Mouse (Mus musculus): ENCODE results near the gene Hsd17b13. TPM values are rescaled to one million over a fixed set of nuclear protein-coding genes. Genes with fewer than 3 reads are reported as not detected.
"Not testable (repeated sequence)": the region's sequence is repeated elsewhere in the genome, so short reads cannot be mapped to it uniquely, and the experiment has no call there.

Hsd17b13 gene
- total RNA-seq (2021) (not detected), polyA plus RNA-seq (2012; rRNA removed) (0.32 TPM in 1 of 2 replicates, not detected in the other)
- long read RNA-seq: 0 reads

GRCm38 (mm10) chr5:103977297-103977696, at the start of gene Hsd17b13:
Gene Hsd17b13, minus strand, starts transcription at chr5:103977410.
- no peak for DNase-seq
- Histone ChIP-seq H3K27me3 (ENCODE audit: control insufficient read depth, insufficient read depth, low read length) (no peaks in the 10 kb centered on the region), H3K4me1 (ENCODE audit: control insufficient read depth, insufficient read depth, low read length) (0 out of 2 replicates have a peak, but pooled peaks cover 2% of the 10 kb centered on the region), H3K79me2 (replicated peaks; ENCODE audit: control insufficient read depth, insufficient read depth, low read length) (no peaks in the 10 kb centered on the region), H3K4me3 (no peak within 1 kb of the TSS), H3K27ac (no peak within 1 kb of the TSS), H3K9ac (ENCODE audit: low read depth, low read length) (no peak within 1 kb of the TSS), H3K36me3 (ENCODE audit: control insufficient read depth, insufficient read depth, low read length) (no peaks in the 10 kb centered on the region)
- TF ChIP-seq EP300 (IDR thresholded peaks at IDR 0.05; ENCODE audit: insufficient read depth, low read depth, low read length) (no peak), POLR2A (IDR thresholded peaks at IDR 0.05; ENCODE audit: insufficient read depth, low read depth, low read length) (no peak), CTCF (IDR thresholded peaks at IDR 0.05) (no peak)
- WGBS: 68% methylated on average over 4 of the region's 4 CpGs
- intact Hi-C loops (cut with DNase I): no loop called here

GRCm38 (mm10) chr5:104025245-104025854, 48.1 kb upstream of the Hsd17b13 start:
- Histone ChIP-seq H3K36me3 (ENCODE audit: control insufficient read depth, insufficient read depth, low read length) (no peaks in the 10 kb centered on the region), H3K79me2 (replicated peaks; ENCODE audit: control insufficient read depth, insufficient read depth, low read length) (no peaks in the 10 kb centered on the region), H3K27ac (peak overlapping the region; percentile 61), H3K9ac (ENCODE audit: low read depth, low read length) (peak overlapping the region; percentile 10; the same call in 1 of the 2 replicates), H3K4me1 (ENCODE audit: control insufficient read depth, insufficient read depth, low read length) (peaks cover 8% of the 10 kb centered on the region), H3K4me3 (no peak overlapping the region; the same call in 1 of the 2 replicates), H3K27me3 (ENCODE audit: control insufficient read depth, insufficient read depth, low read length) (no peaks in the 10 kb centered on the region)
- DNase-seq: peak; percentile 35 to 40
- TF ChIP-seq POLR2A (IDR thresholded peaks at IDR 0.05; ENCODE audit: insufficient read depth, low read depth, low read length) (no peak), CTCF (IDR thresholded peaks at IDR 0.05) (no peak), EP300 (IDR thresholded peaks at IDR 0.05; ENCODE audit: insufficient read depth, low read depth, low read length) (no peak)
- intact Hi-C loops (cut with DNase I): no loop called here
- 34% methylated on average over 17 of the region's 17 CpGs for WGBS

GRCm38 (mm10) chr5:104024762-104025161, 47.6 kb upstream of the Hsd17b13 start:
- H3K27ac ChIP-seq: peak overlapping the region; percentile 61; the same call in 1 of the 2 replicates
- H3K36me3 ChIP-seq (ENCODE audit: control insufficient read depth, insufficient read depth, low read length): 0 out of 2 replicates have a peak, but pooled peaks cover 2% of the 10 kb centered on the region
- intact Hi-C loops (cut with DNase I): loop anchor here (1.0 kb wide), 1 partner anchor 22 kb away; the partner anchor contains the start of gene Nudt9
- WGBS: 67% methylated on average over 11 of the region's 11 CpGs
- H3K79me2 ChIP-seq (replicated peaks; ENCODE audit: control insufficient read depth, insufficient read depth, low read length): no peaks in the 10 kb centered on the region
- TF ChIP-seq POLR2A (IDR thresholded peaks at IDR 0.05; ENCODE audit: insufficient read depth, low read depth, low read length) (no peak), CTCF (IDR thresholded peaks at IDR 0.05) (no peak), EP300 (IDR thresholded peaks at IDR 0.05; ENCODE audit: insufficient read depth, low read depth, low read length) (no peak)
- peaks cover 12% of the 10 kb centered on the region for H3K4me1 ChIP-seq (ENCODE audit: control insufficient read depth, insufficient read depth, low read length)
- no peaks in the 10 kb centered on the region for H3K27me3 ChIP-seq (ENCODE audit: control insufficient read depth, insufficient read depth, low read length)
- no peak overlapping the region for H3K9ac ChIP-seq (ENCODE audit: low read depth, low read length)
- H3K4me3 ChIP-seq: no peak overlapping the region
- no peak for DNase-seq

GRCm38 (mm10) chr5:104024193-104024592, 47.0 kb upstream of the Hsd17b13 start:
- peaks cover 12% of the 10 kb centered on the region for H3K4me1 ChIP-seq (ENCODE audit: control insufficient read depth, insufficient read depth, low read length)
- H3K4me3 ChIP-seq; H3K27ac ChIP-seq; H3K36me3 ChIP-seq (ENCODE audit: control insufficient read depth, insufficient read depth, low read length); H3K27me3 ChIP-seq (ENCODE audit: control insufficient read depth, insufficient read depth, low read length); H3K9ac ChIP-seq (ENCODE audit: low read depth, low read length); H3K79me2 ChIP-seq (replicated peaks; ENCODE audit: control insufficient read depth, insufficient read depth, low read length); DNase-seq: not testable (repeated sequence)
- intact Hi-C loops (cut with DNase I): loop anchor here (1.0 kb wide), 1 partner anchor 22 kb away; the partner anchor contains the start of gene Nudt9
- 80% methylated on average over 5 of the region's 5 CpGs for WGBS

- Histone ChIP-seq H3K27me3 (ENCODE audit: control insufficient read depth, insufficient read depth, low read length) (no peaks in the 10 kb centered on the region), H3K79me2 (replicated peaks; ENCODE audit: control insufficient read depth, insufficient read depth, low read length) (no peaks in the 10 kb centered on the region), H3K27ac (no peak overlapping the region), H3K4me3 (no peak overlapping the region), H3K4me1 (ENCODE audit: control insufficient read depth, insufficient read depth, low read length) (peaks cover 13% of the 10 kb centered on the region), H3K36me3 (ENCODE audit: control insufficient read depth, insufficient read depth, low read length) (peaks cover 2% of the 10 kb centered on the region; the same call in 1 of the 2 replicates), H3K9ac (ENCODE audit: low read depth, low read length) (no peak overlapping the region)
- intact Hi-C loops (cut with DNase I): loop anchor here (1.0 to 2.0 kb wide), 2 partner anchors 23 kb away; partner anchors contain the start of gene Nudt9
- WGBS: 78% methylated on average over 8 of the region's 8 CpGs
- TF ChIP-seq CTCF (IDR thresholded peaks at IDR 0.05) (no peak), EP300 (IDR thresholded peaks at IDR 0.05; ENCODE audit: insufficient read depth, low read depth, low read length) (no peak), POLR2A (IDR thresholded peaks at IDR 0.05; ENCODE audit: insufficient read depth, low read depth, low read length) (no peak)
- no peak for DNase-seq
Observed at GRCm38 (mm10) chr5:104023289-104024020, 46.2 kb upstream of the Hsd17b13 start.

Data from heart, adult 2 months (tissue).